Mouse (Mus musculus): Measurements from ENCODE around the gene Rab25.

Gene Rab25

GRCm38 (mm10) chr3:88526157-88527131, 21.7 kb downstream of the Rab25 start:
- DNase-seq (ENCODE audit: low read depth, low spot score): peak; percentile 96

GRCm38 (mm10) chr3:88525021-88525420, 23.1 kb downstream of the Rab25 start:
- no peak for DNase-seq (ENCODE audit: low read depth, low spot score)

GRCm38 (mm10) chr3:88523027-88523426, 25.1 kb downstream of the Rab25 start:
- no peak for DNase-seq (ENCODE audit: low read depth, low spot score)

GRCm38 (mm10) chr3:88521803-88522331, 26.2 kb downstream of the Rab25 start:
- peak; percentile 76 for DNase-seq (ENCODE audit: low read depth, low spot score)

GRCm38 (mm10) chr3:88521156-88521555, 26.9 kb downstream of the Rab25 start:
- no peak for DNase-seq (ENCODE audit: low read depth, low spot score)

- DNase-seq (ENCODE audit: low read depth, low spot score): no peak
Measured at GRCm38 (mm10) chr3:88520078-88520477, 28.0 kb downstream of the Rab25 start.

- DNase-seq (ENCODE audit: low read depth, low spot score): no peak
Measured at GRCm38 (mm10) chr3:88518411-88518810, 29.7 kb downstream of the Rab25 start.

GRCm38 (mm10) chr3:88516407-88516806, 31.7 kb downstream of the Rab25 start:
- no peak for DNase-seq (ENCODE audit: low read depth, low spot score)

GRCm38 (mm10) chr3:88515095-88515386, 33.1 kb downstream of the Rab25 start:
- DNase-seq (ENCODE audit: low read depth, low spot score): no peak

- DNase-seq (ENCODE audit: low read depth, low spot score): no peak
Measured at GRCm38 (mm10) chr3:88514231-88515094, 33.6 kb downstream of the Rab25 start.

- DNase-seq (ENCODE audit: low read depth, low spot score): no peak
Measured at GRCm38 (mm10) chr3:88513546-88514115, 34.5 kb downstream of the Rab25 start.

- DNase-seq (ENCODE audit: low read depth, low spot score): no peak
Measured at GRCm38 (mm10) chr3:88512896-88513545, 35.1 kb downstream of the Rab25 start.

GRCm38 (mm10) chr3:88512141-88512895, 35.8 kb downstream of the Rab25 start:
- no peak for DNase-seq (ENCODE audit: low read depth, low spot score)

GRCm38 (mm10) chr3:88511559-88511958, 36.5 kb downstream of the Rab25 start:
- no peak for DNase-seq (ENCODE audit: low read depth, low spot score)

GRCm38 (mm10) chr3:88510421-88511289, 37.4 kb downstream of the Rab25 start:
- DNase-seq (ENCODE audit: low read depth, low spot score): no peak

GRCm38 (mm10) chr3:88509692-88510420, 38.2 kb downstream of the Rab25 start, which contains the start of gene Lmna:
Lmna (minus strand) TSS chr3:88509956.
- peak; percentile 97 for DNase-seq (ENCODE audit: low read depth, low spot score)

- DNase-seq (ENCODE audit: low read depth, low spot score): no peak
Measured at GRCm38 (mm10) chr3:88509250-88509649, 38.9 kb downstream of the Rab25 start.

- no peak for DNase-seq (ENCODE audit: low read depth, low spot score)
Measured at GRCm38 (mm10) chr3:88505765-88506164, 42.3 kb downstream of the Rab25 start.

- DNase-seq (ENCODE audit: low read depth, low spot score): no peak
Measured at GRCm38 (mm10) chr3:88505081-88505480, 43.0 kb downstream of the Rab25 start.

Data from brain, adult 2 months (tissue).